Mouse (Mus musculus): ENCODE results near the gene Olfr1055. TPM values are rescaled to one million over a fixed set of nuclear protein-coding genes. Genes with fewer than 3 reads are reported as not detected.

The Olfr1055 gene
- polyA plus RNA-seq (2021; fragmentation: Nextera tagmentation), result not detected in 2 replicates
- long read RNA-seq, experiment 1, result 0 reads
- long read RNA-seq, experiment 2, result 0 reads

GRCm38 (mm10) chr2:86350184-86350583 is at the start of gene Olfr1055:
TSS of gene Olfr1055 (minus strand) at chr2:86350284.

GRCm38 (mm10) chr2:86388461-86388860 is 38.4 kb upstream of the Olfr1055 start, which contains the start of gene Olfr1058:
TSS of gene Olfr1058 (minus strand) at chr2:86388561.

GRCm38 (mm10) chr2:86378293-86378692 is 28.2 kb upstream of the Olfr1055 start, which contains the start of gene Olfr1057:
TSS of gene Olfr1057 (minus strand) at chr2:86378393.

GRCm38 (mm10) chr2:86362369-86362768 is 12.3 kb upstream of the Olfr1055 start, which contains the start of gene Olfr1056:
TSS of gene Olfr1056 (minus strand) at chr2:86362469.

GRCm38 (mm10) chr2:86335333-86335732 is 14.8 kb downstream of the Olfr1055 start, which contains the start of gene Olfr1054:
TSS of gene Olfr1054 (minus strand) at chr2:86335433.

GRCm38 (mm10) chr2:86315184-86315583 is 34.9 kb downstream of the Olfr1055 start, which contains the start of gene Olfr1053:
TSS of gene Olfr1053 (minus strand) at chr2:86315284.

Other genes with a start within 250 kb of the Olfr1055 start
- gene Olfr1039, start 214.4 kb downstream of the Olfr1055 start, polyA plus RNA-seq (2021; fragmentation: Nextera tagmentation), result not detected in 2 replicates
- gene Olfr1040, start 203.6 kb downstream of the Olfr1055 start, polyA plus RNA-seq (2021; fragmentation: Nextera tagmentation), result not detected in 2 replicates
- gene Olfr1042, start 188.4 kb downstream of the Olfr1055 start, polyA plus RNA-seq (2021; fragmentation: Nextera tagmentation), result not detected in 2 replicates
- gene Olfr1043, start 182.8 kb downstream of the Olfr1055 start, polyA plus RNA-seq (2021; fragmentation: Nextera tagmentation), result not detected in 2 replicates
- not detected in 2 replicates for gene Olfr1044, start 172.5 kb downstream of the Olfr1055 start, polyA plus RNA-seq (2021; fragmentation: Nextera tagmentation)
- gene Olfr52, start 164.6 kb downstream of the Olfr1055 start, polyA plus RNA-seq (2021; fragmentation: Nextera tagmentation), result not detected in 2 replicates
- gene Olfr1045, start 147.3 kb downstream of the Olfr1055 start, polyA plus RNA-seq (2021; fragmentation: Nextera tagmentation), result not detected in 2 replicates
- not detected in 2 replicates for gene Olfr1046, start 131.0 kb downstream of the Olfr1055 start, polyA plus RNA-seq (2021; fragmentation: Nextera tagmentation)
- gene Olfr1047, start 118.9 kb downstream of the Olfr1055 start, polyA plus RNA-seq (2021; fragmentation: Nextera tagmentation), result not detected in 2 replicates
- gene Olfr1048, start 110.0 kb downstream of the Olfr1055 start, polyA plus RNA-seq (2021; fragmentation: Nextera tagmentation), result not detected in 2 replicates
- gene Olfr1049, start 92.0 kb downstream of the Olfr1055 start, polyA plus RNA-seq (2021; fragmentation: Nextera tagmentation), result not detected in 2 replicates
- not detected in 2 replicates for gene Olfr1051, start 71.2 kb downstream of the Olfr1055 start, polyA plus RNA-seq (2021; fragmentation: Nextera tagmentation)
- gene Olfr1052, start 57.8 kb downstream of the Olfr1055 start, polyA plus RNA-seq (2021; fragmentation: Nextera tagmentation), result not detected in 2 replicates
- not detected in 2 replicates for gene Olfr1053, start 35.0 kb downstream of the Olfr1055 start, polyA plus RNA-seq (2021; fragmentation: Nextera tagmentation)
- not detected in 2 replicates for gene Olfr1054, start 14.9 kb downstream of the Olfr1055 start, polyA plus RNA-seq (2021; fragmentation: Nextera tagmentation)
- gene Olfr1056, start 12.2 kb upstream of the Olfr1055 start, polyA plus RNA-seq (2021; fragmentation: Nextera tagmentation), result not detected in 2 replicates
- gene Olfr1057, start 28.1 kb upstream of the Olfr1055 start, polyA plus RNA-seq (2021; fragmentation: Nextera tagmentation), result not detected in 2 replicates
- gene Olfr1058, start 38.3 kb upstream of the Olfr1055 start, polyA plus RNA-seq (2021; fragmentation: Nextera tagmentation), result not detected in 2 replicates
- gene Olfr1061, start 63.8 kb upstream of the Olfr1055 start, polyA plus RNA-seq (2021; fragmentation: Nextera tagmentation), result not detected in 2 replicates
- gene Olfr1062, start 76.5 kb upstream of the Olfr1055 start, polyA plus RNA-seq (2021; fragmentation: Nextera tagmentation), result not detected in 2 replicates
- gene Olfr1065, start 100.3 kb upstream of the Olfr1055 start, polyA plus RNA-seq (2021; fragmentation: Nextera tagmentation), result not detected in 2 replicates
- not detected in 2 replicates for gene Olfr1066, start 106.0 kb upstream of the Olfr1055 start, polyA plus RNA-seq (2021; fragmentation: Nextera tagmentation)
- not detected in 2 replicates for gene Olfr228, start 137.1 kb upstream of the Olfr1055 start, polyA plus RNA-seq (2021; fragmentation: Nextera tagmentation)
- not detected in 2 replicates for gene Olfr1076, start 158.2 kb upstream of the Olfr1055 start, polyA plus RNA-seq (2021; fragmentation: Nextera tagmentation)
- not detected in 2 replicates for gene Olfr1079, start 192.2 kb upstream of the Olfr1055 start, polyA plus RNA-seq (2021; fragmentation: Nextera tagmentation)
- not detected in 2 replicates for gene Olfr1080, start 208.0 kb upstream of the Olfr1055 start, polyA plus RNA-seq (2021; fragmentation: Nextera tagmentation)
- gene Olfr1082, start 248.7 kb upstream of the Olfr1055 start, polyA plus RNA-seq (2021; fragmentation: Nextera tagmentation), result not detected in 2 replicates